Mouse (Mus musculus): ENCODE data around the gene Isca2.

The Isca2 gene

GRCm38 (mm10) chr12:84771981-84772520, 1.0 kb upstream of the Isca2 start:
- in situ Hi-C loops (cut with MboI) = no loop called here

- in situ Hi-C loops (cut with MboI) = no loop called here
These were observed 425 bp downstream of the Isca2 start for GRCm38 (mm10) chr12:84773476-84773875.

GRCm38 (mm10) chr12:84774376-84774775, 1.3 kb downstream of the Isca2 start:
- in situ Hi-C loops (cut with MboI) = no loop called here

GRCm38 (mm10) chr12:84776229-84776628, 3.2 kb downstream of the Isca2 start:
- in situ Hi-C loops (cut with MboI) = no loop called here

GRCm38 (mm10) chr12:84784604-84785381, 11.7 kb downstream of the Isca2 start:
- in situ Hi-C loops (cut with MboI) = no loop called here

- in situ Hi-C loops (cut with MboI) = no loop called here
These were observed 13.0 kb downstream of the Isca2 start for GRCm38 (mm10) chr12:84786091-84786490.

- in situ Hi-C loops (cut with MboI) = no loop called here
These were observed 17.8 kb downstream of the Isca2 start for GRCm38 (mm10) chr12:84790853-84791252.

- in situ Hi-C loops (cut with MboI) = no loop called here
These were observed 19.6 kb downstream of the Isca2 start for GRCm38 (mm10) chr12:84792629-84793028.

GRCm38 (mm10) chr12:84794647-84795046, 21.6 kb downstream of the Isca2 start:
- in situ Hi-C loops (cut with MboI) = no loop called here

GRCm38 (mm10) chr12:84799086-84799485, 26.0 kb downstream of the Isca2 start:
- in situ Hi-C loops (cut with MboI) = no loop called here

- in situ Hi-C loops (cut with MboI) = no loop called here
These were observed 27.4 kb downstream of the Isca2 start for GRCm38 (mm10) chr12:84800419-84800818.

GRCm38 (mm10) chr12:84801532-84802110, 28.6 kb downstream of the Isca2 start:
- in situ Hi-C loops (cut with MboI) = no loop called here

- in situ Hi-C loops (cut with MboI) = no loop called here
These were observed 29.6 kb downstream of the Isca2 start for GRCm38 (mm10) chr12:84802625-84803024.

GRCm38 (mm10) chr12:84805228-84805842, 32.3 kb downstream of the Isca2 start:
- in situ Hi-C loops (cut with MboI) = no loop called here

- in situ Hi-C loops (cut with MboI) = no loop called here
These were observed 33.0 kb downstream of the Isca2 start for GRCm38 (mm10) chr12:84806010-84806409.

- in situ Hi-C loops (cut with MboI) = no loop called here
These were observed 33.7 kb downstream of the Isca2 start for GRCm38 (mm10) chr12:84806726-84807125.

GRCm38 (mm10) chr12:84807351-84807750, 34.3 kb downstream of the Isca2 start:
- in situ Hi-C loops (cut with MboI) = no loop called here

GRCm38 (mm10) chr12:84809033-84809432, 36.0 kb downstream of the Isca2 start:
- in situ Hi-C loops (cut with MboI) = no loop called here

GRCm38 (mm10) chr12:84810810-84811209, 37.8 kb downstream of the Isca2 start:
- in situ Hi-C loops (cut with MboI) = no loop called here

- in situ Hi-C loops (cut with MboI) = no loop called here
These were observed 38.5 kb downstream of the Isca2 start for GRCm38 (mm10) chr12:84811510-84811909.

GRCm38 (mm10) chr12:84812004-84812403, 39.0 kb downstream of the Isca2 start:
- in situ Hi-C loops (cut with MboI) = no loop called here

GRCm38 (mm10) chr12:84813773-84814172, 40.7 kb downstream of the Isca2 start:
- in situ Hi-C loops (cut with MboI) = no loop called here

All from mature B cell (primary cell).